Mouse (Mus musculus): Measurements from ENCODE around the gene Arhgap45.

Gene Arhgap45

DNA sequence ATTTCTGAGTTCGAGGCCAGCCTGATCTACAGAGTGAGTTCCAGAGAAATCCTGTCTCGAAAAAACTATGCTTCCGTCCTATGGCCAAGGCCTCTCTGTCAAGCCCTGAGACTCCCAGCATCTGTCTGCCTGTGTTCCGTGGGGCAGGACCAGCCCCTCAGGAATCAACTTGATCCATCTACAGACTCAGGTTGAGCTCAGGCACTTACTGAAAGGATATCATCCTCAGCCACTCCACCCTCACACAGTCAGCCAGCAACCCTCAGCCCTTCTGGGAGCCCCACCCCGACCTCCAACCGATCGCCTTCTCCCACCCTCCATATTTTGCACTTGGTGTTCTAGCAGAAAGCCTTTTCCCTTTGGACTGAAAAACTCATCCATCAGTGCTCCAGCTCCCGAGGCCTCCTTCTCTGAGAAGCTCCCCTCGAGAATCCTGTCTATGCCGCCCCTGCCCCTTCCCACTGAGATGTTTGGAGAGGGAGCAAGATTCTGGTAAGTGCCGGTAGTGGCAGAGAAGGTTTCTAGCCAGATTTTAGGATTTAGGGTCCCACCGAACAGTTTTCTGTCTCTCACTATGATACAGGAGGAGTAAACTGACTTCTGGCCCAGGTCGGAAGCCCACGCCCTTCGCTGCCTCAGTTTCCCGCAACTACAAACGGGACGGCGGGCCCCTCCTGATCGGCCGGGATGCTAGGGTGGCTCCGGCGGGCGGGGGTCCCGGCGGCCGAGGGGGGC lies 28.5 kb upstream of the Arhgap45 start:
- DNase-seq = no peak

DNA sequence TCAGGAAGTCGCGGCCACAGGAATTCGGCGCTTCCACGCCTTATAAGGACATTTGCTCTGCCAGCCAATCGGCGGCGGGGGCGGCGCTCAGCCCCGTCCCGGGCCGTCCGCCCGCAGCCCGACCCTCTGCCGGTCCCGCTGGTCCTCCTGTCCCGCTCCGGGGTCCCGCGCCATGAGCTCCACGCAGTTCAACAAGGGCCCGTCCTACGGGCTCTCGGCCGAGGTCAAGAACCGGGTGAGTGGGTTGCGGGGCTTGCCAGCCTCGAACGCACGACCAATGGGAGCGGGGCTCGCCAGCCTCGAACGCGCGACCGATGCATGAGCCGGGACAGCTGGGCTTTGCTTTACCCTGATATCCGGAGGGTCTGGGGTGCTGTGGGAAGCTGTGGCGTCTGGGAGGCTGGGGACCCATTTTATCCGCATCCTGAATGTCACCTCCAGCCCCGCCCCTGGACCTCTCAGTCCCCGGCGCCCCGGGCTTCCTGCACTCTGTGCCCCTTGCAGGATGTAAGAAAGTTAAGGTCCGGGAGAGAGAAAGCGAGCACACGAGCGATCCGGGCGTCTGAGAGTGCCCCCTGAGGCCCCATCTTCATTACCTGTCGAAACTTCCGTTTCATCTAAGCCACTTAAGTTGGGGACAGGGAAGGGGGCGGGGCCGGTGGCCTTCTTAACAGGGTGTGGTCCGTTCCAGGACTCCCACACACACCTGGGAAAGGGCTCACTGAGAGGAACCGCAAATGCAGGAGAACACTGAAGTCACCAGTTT lies 27.8 kb upstream of the Arhgap45 start, which contains the start of gene Cnn2:
Gene Cnn2 (plus strand): TSS at position 79 of the 766 bp plus-strand sequence.
- DNase-seq = no peak

DNA sequence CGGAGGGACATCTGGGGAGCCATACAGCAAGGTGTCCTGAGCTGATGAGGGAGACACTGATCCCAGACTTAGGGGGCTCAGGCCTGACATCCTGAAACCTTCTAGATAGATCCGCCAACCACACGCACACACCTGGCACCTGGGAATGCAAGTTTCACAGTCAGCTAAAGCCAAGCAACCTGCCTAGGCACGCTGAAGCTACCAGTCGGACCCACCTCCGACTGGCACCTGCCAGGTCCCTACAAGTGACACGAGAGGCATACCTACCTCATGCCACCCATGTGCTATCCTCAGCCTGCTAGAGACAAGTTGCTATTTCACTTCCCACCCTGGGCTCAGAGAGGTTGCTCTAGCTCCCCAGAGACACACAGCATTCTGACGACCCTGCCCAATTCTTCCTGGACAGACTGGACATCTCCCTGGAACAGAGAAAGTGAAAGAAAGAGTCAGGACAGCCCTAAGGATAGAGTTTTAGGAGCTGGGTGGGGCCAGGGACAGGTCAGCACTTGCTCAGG lies 27.1 kb upstream of the Arhgap45 start:
- no peak for DNase-seq

DNA sequence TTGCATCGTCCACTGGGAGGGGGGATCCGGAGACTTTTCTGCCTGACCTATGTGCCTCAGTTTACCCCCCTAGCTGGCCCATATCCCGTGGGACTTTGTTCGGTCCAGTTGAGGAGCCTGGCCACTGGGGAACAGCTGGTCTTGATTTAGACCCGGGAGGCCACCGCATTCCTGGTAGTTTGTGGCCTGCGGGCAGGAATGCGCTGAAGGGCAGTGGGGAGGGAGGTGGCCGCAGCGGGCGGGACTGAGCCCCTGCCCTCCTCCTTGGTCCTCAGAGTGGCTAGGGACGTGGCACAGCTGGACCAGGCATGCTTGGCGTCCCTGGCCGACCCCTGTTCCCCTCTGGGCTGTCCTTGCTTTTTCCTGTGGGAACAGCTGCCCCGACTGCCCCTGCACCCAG lies 26.6 kb upstream of the Arhgap45 start:
- no peak for DNase-seq

DNA sequence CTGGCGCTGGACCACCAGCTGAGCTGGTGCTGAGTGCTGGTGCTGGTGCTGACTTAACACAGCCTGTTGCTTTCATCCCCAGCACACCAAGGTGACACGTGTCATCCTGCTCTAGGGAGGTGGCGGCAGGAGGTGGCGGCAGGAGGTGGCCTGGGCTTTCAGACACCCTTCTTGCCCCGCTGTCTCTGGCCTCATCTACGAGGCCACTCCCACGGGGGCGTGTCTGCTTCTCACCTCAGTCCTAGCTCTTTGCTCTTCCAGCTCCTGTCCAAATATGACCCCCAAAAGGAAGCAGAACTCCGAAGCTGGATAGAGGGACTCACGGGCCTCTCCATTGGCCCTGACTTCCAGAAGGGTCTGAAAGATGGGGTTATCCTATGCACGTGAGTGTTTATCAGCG lies 25.4 kb upstream of the Arhgap45 start:
- DNase-seq = no peak

DNA sequence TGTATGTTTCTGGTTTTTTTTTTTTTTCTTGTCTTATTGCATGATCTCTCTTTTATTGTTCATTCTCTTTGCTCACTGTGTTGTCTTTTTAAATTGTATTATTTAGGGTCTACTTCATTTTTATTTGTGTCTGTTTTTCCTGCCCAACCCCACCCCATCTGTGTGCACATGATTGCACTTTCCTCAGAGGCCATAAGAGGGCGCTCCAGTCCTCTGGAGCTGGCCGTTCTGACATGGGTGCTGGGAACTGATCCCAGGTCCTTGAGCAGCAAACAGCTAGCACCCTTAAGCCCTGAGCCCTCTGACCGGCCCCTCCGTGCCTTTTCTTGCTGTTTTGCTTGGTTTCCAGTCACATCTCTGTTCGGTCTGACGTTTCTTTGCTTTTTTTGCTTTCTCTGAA lies 24.9 kb upstream of the Arhgap45 start:
- no peak for DNase-seq

DNA sequence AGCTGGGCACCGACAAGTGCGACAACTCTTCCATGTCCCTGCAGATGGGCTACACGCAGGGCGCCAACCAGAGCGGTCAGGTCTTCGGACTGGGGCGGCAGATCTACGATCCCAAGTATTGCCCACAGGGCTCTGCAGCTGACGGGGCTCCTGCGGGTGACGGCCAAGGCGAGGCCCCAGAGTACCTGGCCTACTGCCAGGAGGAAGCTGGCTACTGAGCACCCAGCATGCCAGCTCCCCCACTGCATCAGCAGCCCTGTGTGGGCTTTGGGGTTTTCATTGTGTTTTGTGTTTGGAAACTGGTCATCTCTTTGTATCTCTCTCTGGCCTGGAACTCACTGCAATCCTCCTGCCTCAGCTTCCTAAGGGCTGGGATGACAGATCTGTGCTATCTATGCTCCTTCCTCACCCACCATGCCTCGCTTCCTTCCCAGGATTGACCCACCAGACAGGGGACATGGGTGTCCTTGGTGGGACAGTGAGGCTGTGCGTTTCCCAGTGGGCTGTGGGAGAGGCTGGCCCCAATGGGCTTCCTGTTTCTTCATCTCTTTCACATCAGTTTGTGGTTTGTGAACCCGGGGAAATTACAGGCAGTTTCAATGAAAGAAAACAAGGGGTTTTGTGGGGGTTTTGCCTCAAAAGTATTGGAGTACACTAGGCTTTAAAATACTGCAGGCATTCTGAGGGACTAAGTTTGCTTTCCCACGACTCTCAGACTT lies 21.9 kb upstream of the Arhgap45 start:
- no peak for DNase-seq

DNA sequence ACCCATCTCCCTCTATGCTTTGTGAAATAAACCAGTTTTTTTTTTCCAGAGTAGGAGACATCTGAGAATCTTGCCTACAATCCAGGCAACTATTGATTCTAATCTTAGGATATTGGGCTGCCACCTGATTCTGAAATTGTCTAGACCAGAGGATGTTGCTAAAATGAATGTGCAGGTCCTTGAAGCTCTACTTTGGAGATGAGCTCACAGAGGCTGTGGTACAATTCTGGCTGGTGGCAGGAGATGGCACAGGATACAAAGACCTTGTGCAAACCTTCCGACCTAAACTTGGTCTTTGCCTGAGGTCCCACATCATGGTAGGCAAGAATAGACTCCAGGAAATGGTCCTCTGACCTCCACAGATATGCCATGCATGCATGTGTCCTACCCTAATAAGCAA lies 20.8 kb upstream of the Arhgap45 start:
- DNase-seq = no peak

DNA sequence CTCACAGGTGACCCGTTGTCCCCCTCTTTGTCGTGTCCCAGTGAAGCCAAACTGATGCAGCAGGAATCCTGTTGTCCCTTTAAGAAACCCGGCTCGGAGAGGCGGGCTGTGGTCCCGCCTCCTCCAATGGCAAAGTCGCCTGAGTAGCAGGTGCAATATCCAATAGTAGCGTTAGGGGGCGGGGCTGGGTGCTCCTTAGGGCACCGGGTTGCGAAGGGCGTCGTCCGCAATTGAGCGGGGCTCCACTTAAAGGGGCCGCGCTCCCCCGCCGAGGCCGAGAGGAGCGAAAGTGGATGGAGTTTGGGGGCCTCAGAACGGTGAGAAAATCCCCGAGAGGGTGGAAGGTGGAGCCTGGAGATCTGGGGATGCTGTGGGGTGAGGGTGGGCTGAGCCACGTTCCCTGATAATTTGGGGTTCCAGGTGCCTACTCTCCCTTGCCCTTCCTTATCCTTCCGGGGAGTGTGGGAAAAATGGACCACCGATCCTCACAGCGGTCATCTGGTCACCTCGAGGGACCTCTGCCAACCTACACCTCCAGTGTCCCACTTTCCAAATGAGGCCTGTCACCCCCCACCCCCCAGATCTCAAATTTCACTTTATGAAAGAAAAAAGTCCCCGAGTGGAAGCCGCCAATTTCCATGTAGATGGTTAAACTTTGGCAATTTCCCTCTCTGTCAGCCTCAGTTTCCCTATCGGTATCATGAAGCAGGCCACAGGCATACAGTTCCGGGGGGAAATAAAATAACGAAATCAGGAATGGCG lies 20.0 kb upstream of the Arhgap45 start, which contains the start of gene Abca7:
Gene Abca7 (plus strand): TSS at position 223 of the 762 bp plus-strand sequence.
- DNase-seq = peak; percentile 94

DNA sequence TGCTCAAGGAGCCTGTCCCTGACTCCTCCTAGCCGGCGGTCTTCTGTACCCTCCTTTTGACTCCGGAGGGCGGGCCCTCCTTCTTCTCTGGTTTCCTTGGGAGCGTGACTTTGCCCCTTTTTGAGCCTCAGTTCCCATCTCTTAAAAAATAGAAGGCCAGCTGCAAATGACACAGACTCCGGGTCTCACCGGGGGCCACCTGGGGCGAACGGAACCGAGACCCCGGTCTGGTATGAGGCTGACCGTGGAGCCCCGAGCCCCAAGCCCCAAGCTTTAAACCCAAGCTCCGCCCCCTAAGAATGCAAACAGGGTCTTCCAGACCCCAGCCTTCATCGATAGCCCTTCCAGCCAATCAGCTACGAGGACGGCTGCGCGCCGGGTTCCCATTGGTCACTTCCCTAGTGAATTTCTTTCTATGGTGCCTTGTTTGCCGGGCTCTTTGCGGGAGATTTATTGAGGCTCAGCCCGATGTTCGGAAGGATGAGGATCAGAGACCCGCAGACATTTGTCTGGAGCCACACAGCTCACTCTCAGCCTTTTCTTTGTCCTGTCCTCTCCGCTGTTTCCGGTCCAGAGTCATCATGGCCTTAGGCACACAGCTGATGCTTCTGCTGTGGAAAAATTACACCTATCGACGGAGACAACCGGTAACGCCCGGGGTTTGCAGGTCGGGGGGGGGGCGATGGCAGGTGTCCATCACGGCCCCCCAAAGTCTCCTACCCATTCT lies 19.3 kb upstream of the Arhgap45 start:
- DNase-seq = peak; percentile 82

DNA sequence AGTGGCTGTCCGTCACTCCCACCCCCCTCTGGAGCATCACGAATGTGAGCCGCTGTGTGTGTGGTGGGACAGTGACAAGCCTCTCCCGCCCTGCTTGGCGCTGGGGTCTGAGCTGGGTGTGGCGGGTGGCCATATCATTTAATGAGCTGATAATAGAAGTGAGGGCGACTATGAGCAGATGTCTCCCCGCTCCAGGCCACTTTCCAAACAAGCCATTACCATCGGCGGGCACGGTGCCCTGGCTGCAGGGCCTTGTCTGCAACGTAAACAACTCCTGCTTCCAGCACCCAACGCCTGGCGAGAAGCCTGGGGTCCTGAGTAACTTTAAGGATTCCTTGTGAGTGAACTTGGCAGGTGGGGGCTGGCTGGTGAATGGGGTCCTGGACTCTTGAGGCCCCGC lies 18.6 kb upstream of the Arhgap45 start:
- no peak for DNase-seq

DNA sequence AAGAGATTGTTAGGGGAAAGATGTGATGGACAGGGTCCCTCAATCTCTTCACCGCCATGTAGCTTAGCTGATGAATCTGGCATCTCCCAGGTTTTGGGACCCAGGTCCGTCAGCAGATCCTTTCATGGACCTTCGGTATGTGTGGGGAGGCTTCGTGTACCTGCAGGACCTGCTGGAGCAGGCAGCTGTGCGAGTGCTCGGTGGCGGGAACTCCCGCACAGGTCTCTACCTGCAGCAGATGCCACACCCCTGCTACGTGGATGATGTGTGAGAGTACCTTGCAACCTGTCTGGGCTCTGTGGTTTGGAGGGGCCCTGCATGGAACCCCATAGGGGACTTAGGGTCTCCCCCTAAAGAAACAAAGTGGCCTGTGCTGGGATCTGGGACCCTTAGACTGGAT lies 14.5 kb upstream of the Arhgap45 start:
- no peak for DNase-seq

DNA sequence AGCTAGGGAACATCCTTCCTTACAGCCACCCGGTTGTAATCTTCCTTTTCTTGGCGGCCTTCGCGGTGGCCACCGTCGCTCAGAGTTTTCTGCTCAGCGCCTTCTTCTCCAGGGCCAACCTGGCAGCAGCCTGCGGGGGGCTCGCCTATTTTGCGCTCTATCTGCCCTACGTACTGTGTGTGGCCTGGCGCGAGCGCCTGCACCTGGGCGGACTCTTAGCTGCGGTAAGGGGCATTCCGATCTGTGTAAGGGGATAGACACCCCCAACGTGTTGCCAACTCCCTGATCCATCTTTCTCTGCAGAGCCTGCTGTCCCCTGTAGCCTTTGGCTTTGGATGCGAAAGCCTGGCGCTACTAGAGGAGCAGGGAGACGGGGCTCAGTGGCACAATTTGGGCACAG lies 13.6 kb upstream of the Arhgap45 start:
- no peak for DNase-seq

DNA sequence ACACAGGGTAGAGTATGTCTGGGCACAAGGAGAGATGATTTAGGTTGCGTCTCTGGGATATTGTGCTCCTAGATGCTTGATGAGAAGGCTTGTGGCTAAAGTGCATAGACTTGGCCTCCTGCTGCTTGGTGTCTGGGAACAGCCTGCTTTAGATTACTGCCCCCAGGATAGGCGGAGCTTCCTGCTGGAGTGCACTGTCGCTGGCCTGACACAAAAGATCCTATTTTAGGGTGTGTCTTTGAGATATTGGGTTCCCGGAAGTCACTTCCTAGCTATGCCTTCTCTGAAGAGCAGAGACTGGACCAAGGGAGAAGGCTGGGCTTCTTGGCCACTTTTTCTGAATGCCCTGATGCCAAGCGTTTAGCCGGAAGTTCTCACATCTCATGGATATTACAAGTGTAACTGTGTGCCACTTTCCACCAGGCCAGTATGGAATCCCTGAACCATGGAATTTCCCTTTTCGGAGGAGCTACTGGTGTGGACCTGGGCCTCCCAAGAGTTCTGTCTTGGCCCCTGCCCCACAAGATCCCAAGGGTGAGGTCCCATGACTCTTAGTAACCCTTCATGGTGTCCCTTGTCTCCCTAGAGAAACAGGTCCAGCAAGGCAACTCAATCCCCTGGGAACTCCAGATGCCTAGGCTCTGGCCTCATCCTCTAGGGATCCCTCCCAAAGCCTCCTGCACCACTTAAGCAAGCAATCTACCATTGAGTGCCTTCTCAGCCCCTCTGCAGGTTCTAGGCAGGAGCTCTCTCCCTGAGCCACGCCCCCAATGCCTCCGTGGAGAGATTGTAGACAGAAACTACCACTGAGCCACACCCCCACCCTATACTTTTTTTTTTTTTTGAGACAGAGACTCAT lies 12.8 kb upstream of the Arhgap45 start:
- DNase-seq = no peak

DNA sequence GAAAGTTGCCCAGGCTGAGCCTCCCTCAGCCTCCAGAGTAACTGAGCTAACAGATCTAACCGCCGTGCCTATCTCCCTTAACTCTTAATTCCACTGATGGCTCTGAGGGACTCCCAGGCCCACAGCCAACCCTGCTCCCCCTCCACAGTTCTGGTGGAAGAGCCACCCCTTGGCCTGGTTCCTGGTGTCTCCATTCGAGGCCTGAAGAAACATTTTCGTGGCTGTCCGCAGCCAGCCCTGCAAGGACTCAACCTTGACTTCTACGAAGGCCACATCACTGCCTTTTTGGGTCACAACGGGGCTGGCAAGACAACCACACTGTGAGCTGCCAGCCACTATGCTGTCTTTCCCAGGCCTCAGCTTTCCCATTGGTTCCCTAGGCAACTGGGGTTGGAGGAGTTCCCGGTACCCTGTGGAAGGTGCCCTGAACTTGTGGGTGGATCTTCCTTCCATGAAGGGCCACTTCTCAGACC lies 12.2 kb upstream of the Arhgap45 start:
- no peak for DNase-seq

DNA sequence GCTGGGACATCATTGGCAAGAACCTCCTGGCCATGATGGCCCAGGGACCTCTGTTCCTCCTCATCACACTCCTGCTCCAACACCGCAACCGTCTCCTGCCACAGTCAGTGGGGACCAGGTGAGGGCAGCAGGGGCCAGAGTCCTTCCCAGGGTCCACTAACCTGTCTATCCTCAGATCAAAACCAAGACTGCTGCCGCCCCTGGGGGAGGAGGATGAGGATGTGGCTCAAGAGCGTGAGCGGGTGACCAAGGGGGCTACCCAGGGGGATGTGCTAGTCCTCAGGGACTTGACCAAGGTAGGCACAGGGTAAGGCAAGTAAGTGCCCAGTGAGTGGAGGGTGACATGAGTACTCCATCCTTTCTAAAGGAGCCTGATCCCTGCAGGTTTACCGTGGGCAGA lies 4.7 kb upstream of the Arhgap45 start:
- no peak for DNase-seq

DNA sequence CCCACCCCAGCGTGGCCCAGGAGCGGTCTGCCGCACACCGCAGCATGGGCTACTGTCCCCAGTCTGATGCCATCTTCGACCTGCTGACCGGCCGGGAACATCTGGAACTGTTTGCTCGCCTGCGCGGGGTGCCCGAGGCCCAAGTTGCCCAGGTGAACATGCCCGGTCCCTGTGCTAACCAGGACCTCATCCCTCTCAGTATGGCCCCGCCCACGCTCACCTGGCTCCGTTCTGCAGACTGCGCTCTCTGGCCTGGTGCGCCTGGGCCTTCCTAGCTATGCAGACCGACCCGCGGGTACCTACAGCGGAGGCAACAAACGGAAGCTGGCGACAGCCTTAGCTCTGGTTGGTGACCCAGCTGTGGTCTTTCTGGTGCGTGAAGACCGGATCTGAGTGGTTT lies 2.8 kb upstream of the Arhgap45 start:
- no peak for DNase-seq

DNA sequence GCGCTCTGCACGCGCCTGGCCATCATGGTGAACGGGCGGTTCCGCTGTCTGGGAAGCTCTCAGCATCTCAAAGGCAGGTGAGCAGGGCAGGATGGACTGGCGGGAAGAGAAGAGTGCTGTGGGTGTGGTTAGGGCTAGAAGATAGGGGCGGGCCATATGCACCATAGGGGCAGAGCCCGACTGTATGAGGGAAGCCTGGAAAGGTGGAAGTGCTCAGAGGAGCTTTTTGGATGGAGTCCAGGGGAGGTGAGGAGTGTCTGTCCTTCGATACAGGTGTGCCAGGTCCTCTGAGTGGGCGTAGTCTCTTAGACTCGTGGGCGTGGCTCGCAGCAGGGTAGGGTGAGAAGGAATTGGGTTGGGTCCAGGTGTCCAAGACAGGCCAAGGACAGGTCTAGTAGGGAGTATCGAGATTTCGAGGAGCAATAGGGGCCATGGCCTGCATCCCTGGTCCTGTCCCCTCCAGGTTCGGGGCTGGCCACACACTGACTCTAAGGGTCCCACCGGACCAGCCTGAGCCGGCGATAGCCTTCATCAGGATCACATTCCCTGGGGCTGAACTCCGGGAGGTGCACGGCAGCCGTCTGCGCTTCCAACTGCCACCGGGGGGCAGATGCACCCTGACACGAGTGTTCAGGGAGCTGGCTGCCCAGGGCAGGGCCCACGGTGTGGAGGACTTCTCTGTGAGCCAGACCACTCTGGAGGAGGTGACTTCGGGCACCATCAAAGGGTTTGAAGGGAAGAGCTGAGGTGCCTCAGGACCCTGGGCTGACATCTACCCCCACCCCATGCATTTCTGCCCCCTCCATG lies 1.8 kb upstream of the Arhgap45 start:
- no peak for DNase-seq

DNA sequence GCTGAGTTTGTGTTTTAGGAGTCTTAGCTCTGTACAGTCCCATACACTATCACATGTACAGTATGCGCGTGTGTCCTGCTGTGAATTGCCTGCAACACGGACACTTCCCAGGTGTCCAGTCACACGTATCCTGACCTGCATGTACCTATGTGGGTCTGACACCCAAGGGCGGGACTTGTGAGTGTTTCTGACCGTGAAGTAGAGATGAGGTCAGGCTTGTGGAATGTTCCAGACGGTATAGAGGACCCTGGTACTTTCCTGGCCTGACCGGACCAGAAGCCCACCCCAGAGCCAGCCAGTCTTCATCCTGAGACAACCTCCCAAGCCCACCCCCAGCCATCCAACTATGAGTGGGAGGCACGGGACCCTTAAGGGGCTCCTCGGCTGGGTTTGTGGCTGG lies 870 bp upstream of the Arhgap45 start:
- DNase-seq = no peak

DNA sequence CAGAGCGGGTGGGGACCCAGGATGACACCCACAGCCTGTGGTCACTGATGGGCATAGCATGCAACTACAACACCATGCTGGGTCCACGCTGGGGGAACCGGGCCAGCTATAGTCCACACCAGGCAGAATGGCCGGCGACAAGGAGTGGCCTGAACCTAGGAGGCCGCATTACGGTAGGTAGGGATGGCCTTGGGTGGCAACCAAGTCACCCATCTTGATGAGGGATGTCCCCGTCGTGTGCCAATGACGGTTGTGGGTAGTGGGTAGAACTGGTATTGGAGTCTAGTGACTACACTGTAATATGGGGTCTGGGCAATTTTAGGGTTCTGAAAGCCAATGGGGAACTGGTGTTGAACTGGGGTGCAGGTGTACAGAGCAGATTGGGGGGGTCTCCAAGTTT lies 478 bp downstream of the Arhgap45 start:
- no peak for DNase-seq

Measured in right cerebral cortex, adult 18-20 months (tissue).